Mouse (Mus musculus): Measurements from ENCODE around the gene D930007J09Rik.

The D930007J09Rik gene

DNA sequence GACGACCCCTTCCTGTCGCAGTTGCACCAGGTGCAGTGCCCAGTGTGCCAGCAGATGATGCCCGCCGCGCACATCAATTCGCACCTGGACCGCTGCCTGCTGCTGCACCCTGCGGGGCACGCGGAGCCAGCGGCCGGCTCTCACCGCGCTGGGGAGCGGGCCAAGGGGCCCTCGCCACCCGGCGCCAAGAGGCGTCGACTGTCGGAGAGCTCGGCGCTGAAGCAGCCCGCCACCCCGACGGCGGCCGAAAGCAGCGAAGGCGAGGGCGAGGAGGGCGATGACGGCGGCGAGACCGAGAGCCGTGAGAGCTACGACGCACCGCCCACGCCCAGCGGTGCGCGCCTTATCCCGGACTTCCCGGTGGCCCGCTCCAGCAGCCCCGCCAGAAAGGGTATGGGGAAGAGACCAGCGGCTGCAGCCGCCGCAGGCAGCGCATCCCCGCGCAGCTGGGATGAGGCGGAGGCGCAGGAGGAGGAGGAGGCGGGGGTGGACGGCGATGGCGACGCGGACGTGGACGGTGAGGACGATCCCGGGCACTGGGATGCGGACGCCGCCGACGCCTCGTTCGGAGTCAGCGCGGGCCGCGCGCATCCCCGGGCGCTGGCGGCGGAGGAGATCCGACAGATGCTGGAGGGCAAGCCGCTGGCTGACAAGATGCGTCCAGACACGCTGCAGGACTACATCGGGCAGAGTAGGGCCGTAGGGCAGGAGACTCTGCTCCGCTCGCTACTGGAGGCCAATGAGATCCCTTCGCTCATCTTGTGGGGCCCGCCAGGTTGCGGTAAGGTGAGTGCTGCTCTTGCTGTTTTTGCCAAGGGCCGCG is at the start of gene D930007J09Rik:
D930007J09Rik (minus strand) TSS at position 591 of the 823 bp plus-strand sequence.
- peak in 1 of 2 experiments; percentile 87 for DNase-seq (ENCODE audit: inconsistent age in 2 of 2, low spot score in 1 of 2)

DNA sequence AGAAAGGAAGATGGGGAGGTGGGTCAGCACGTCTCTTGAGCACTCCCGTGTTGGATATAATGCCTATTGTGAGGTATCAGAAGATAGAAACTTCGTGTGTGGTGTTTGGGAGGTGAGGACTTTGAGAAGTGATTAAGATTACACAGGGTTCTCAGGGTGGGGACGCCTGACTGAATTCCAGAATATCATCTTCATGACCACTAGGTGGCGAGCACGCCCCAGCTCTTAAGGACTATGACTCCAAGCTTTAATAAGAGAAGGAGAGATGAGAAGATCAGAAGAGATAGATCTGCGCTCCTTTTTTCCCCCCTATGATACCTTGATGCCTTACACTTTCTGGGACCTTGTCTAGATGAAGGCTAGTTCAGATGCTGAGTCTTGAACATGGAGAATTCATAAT is 49.3 kb upstream of the D930007J09Rik start:
- DNase-seq (ENCODE audit: inconsistent age in 2 of 2, low spot score in 1 of 2), result peak; percentile 47 to 85

DNA sequence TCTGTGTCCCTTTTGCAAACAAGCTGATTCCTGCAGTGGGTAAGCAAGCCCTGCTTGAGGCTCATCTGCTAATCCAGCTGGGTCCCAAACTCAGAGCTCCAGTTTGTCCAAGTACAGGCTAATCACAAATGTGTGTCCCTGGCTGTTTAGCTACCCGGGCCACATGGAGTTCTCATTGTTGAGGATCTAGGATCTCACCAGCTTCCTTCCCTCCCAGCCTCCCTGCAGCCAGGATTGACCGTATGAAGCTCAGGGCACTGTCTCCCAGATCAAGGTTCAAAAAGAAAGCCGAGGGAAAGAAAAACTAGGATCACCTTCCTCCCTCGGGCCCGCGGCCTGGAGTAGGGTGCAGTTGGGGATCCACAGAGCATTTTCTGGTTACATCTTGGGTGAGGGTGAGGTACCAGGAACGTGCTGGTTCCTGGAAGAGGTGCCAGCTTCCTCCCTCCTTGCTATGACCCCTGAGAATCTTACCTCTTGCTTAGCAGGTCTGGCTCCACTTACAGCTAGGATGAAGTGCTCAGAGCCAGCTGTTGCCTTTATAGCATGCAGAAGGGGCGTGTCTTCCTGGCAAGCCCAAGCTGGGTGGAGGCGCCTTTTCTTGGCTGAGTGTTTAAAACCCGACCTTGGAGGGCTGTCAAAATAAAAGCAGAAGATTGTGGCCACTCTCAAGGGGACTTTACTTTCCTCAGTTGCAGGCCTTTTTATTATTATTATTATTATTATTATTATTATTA is 48.2 kb upstream of the D930007J09Rik start, which contains the start of gene Serpinb1a:
Serpinb1a (minus strand) TSS at position 518 of the 737 bp plus-strand sequence.
- DNase-seq (ENCODE audit: inconsistent age in 2 of 2, low spot score in 1 of 2), result peak; percentile 55 to 86

DNA sequence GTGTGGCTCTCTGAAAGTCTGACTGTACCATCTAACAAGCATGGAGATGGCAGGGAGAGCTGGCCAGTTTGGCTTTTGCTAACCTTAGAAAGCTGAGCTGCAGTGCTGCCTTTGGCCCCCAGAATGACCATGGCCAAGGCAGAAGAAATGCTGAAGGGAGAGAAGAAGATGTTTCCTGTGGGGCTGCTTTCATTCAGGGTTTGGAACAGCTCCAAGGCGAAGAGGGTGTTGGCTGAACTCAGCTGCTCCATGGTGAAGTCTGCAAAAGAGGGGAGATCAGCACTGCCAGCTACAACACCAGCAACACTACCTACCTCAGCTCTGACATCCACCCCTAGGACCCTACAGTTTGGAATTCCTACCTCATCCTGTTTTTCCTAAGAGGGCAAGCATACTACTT is 47.5 kb upstream of the D930007J09Rik start:
- peak in 1 of 2 experiments; percentile 45 for DNase-seq (ENCODE audit: inconsistent age in 2 of 2, low spot score in 1 of 2)

- no peak for DNase-seq (ENCODE audit: inconsistent age in 2 of 2, low spot score in 1 of 2)
Observed at GRCm38 (mm10) chr13:32849531-32850123, 47.0 kb upstream of the D930007J09Rik start.

GRCm38 (mm10) chr13:32849092-32849491 is 46.4 kb upstream of the D930007J09Rik start:
- no peak for DNase-seq (ENCODE audit: inconsistent age in 2 of 2, low spot score in 1 of 2)

DNA sequence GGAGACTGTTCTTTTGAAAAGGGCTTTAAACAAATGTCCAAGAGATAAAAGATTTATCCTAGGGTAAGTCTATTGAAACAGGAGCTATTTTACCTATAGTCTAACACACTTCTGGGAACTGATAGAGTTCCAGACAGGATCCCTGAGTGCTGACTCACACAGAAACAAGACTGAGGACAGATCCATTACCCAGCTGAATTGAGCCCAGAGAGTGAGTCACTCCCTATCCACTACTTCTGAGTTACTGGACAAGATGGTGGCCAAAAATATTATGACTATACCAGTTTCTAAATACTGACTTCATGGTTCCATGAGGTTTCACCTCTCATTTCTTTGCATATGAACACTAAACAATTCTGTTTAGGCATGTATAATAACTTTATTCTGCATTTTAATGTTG is 43.6 kb upstream of the D930007J09Rik start:
- peak in 1 of 2 experiments; percentile 65 for DNase-seq (ENCODE audit: inconsistent age in 2 of 2, low spot score in 1 of 2)

DNA sequence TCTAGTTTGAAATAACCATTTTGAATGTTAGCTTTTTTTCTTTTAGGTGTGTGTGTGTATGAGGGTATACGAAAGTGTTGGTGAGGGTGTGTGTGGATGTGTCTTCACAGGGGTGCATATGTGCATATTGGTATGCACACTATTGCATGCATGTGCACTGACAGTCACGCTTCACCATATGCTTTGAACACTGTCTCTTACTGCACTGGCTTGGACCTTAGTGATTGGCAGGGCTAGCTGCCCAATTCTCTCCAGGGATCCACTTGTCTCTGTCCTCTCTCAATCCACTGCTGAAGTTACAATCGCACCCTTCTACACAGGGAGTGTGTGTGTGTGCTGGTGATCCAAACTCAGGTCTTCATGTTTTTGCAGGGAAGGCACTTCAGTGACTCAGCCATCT is 38.7 kb upstream of the D930007J09Rik start:
- no peak for DNase-seq (ENCODE audit: inconsistent age in 2 of 2, low spot score in 1 of 2)

DNA sequence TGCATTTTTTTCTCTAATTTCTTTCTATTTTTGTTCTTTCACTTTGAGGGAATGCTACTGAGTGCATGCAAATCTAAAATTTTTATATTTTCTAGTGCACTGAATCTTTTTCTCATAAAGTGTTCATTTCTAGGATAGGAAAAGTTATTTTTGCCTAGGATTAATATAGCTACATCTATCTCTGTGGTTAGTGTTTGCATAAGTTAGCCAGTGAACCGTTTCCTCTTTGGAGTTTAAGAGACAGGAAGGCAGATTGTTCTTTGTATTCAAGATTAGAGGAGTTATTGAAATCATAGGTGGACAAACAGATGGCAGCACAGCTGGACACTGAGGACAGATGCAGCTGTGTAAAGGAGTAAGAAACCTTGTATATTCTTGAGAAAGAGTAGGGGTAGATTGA is 36.7 kb upstream of the D930007J09Rik start:
- DNase-seq (ENCODE audit: inconsistent age in 2 of 2, low spot score in 1 of 2), result no peak

- DNase-seq (ENCODE audit: inconsistent age in 2 of 2, low spot score in 1 of 2), result no peak
Observed at GRCm38 (mm10) chr13:32834513-32834912, 31.9 kb upstream of the D930007J09Rik start.

DNA sequence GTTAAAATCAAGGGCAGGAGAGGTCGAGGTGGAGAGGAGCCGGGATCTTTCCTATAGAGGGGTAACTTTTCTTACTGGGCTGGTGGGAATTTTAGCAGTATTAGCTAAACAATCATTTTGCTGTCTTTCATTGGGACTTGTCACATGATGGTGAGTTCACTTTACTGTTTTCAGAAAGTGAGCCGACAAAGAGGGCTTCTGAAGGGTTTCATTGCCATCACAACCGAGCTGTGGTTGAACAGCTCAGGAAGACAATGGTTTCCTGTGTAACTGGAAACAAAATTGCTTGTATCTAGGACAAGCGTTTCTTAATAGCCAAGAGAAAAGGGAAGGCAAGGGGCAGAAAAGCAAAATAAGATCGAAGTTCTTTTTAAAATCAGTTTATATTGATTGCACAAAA is 30.6 kb upstream of the D930007J09Rik start:
- no peak for DNase-seq (ENCODE audit: inconsistent age in 2 of 2, low spot score in 1 of 2)

- DNase-seq (ENCODE audit: inconsistent age in 2 of 2, low spot score in 1 of 2), result no peak
Observed at GRCm38 (mm10) chr13:32832776-32833175, 30.1 kb upstream of the D930007J09Rik start.

- peak in 1 of 2 experiments; percentile 84 for DNase-seq (ENCODE audit: inconsistent age in 2 of 2, low spot score in 1 of 2)
Observed at GRCm38 (mm10) chr13:32831505-32832273, 29.0 kb upstream of the D930007J09Rik start.

GRCm38 (mm10) chr13:32828886-32829285 is 26.2 kb upstream of the D930007J09Rik start:
- peak in 1 of 2 experiments; percentile 78 for DNase-seq (ENCODE audit: inconsistent age in 2 of 2, low spot score in 1 of 2)

- peak; percentile 67 to 91 for DNase-seq (ENCODE audit: inconsistent age in 2 of 2, low spot score in 1 of 2)
Observed at GRCm38 (mm10) chr13:32827951-32828350, 25.3 kb upstream of the D930007J09Rik start.

DNA sequence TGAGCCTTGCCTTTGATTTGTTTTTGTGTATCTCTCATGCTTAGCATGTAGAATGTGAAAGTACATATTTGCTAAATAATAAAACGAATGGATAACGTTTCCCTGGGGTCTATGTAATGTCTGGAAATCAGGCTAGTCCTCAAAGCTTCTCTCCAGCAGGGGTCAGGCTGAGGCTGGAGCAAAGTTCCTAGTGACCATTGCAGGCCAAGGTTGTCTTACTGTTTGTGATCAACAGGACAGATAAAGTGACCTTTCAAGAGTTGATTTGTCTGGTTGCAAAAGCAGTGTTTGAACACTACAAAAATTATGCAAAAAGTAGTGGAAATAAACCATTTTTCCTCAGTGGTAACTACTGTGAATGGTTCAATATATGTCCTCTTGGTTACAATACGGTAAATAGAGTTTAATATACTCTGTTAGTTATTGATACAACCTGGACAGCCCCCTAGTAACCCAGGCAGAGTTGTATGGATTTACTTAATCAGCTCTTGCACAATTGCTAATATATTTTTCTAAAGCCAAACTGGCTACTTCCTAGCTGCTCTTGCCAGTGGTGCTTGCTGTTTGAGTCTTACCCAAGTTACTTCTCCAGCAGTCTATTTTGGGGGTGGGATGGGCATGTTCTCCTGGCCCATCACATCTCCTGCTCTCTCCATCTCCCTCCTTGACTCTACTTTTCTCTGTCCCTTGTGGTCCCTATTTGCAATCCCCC is 24.6 kb upstream of the D930007J09Rik start:
- DNase-seq (ENCODE audit: inconsistent age in 2 of 2, low spot score in 1 of 2), result peak; percentile 65 to 89

DNA sequence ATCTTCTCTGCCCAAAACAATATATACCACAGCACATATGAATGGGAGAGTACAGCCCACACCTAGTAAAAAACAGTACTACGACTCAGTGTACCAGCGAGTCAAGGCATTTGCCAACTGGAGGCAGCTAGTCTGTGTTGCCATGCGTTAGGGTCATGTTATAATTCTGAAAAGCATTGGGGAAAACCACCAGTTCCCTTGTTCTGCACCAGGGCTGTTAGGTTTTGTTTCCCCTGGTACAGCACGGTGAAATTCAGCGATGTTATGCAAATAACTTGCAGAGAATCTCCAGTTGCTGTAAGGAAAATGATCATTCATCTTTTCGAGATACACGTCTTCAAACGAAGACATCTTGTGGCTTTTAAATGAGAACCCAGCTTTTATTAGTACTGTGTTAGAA is 22.9 kb upstream of the D930007J09Rik start:
- no peak for DNase-seq (ENCODE audit: inconsistent age in 2 of 2, low spot score in 1 of 2)

GRCm38 (mm10) chr13:32824377-32825330 is 22.0 kb upstream of the D930007J09Rik start:
- DNase-seq (ENCODE audit: inconsistent age in 2 of 2, low spot score in 1 of 2), result peak in 1 of 2 experiments; percentile 48

DNA sequence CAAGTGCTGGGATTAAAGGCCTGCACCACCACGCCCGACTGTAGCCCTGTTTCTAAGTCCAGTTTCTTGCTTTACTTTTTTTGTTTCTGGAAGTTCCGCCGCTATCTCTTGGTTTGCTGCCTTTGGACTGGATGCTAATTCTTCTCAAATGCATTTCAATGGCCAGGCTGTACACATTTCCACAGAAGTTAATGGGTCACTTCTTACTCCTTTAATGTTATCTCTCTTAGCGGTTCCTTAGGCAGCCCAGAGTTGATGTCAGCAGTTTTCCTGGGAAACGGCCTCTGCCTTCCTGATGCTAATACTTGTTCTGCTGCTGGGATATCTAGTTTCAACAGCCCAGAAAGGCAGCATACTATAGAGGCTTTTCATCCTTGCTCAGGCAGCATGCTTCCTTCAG is 20.5 kb upstream of the D930007J09Rik start:
- DNase-seq (ENCODE audit: inconsistent age in 2 of 2, low spot score in 1 of 2), result no peak

Measured in adrenal gland, adult (tissue).